Mouse (Mus musculus) G1E (cell line): ENCODE results near the gene Gm3854. TPM values are rescaled to one million over a fixed set of nuclear protein-coding genes. Genes with fewer than 3 reads are reported as not detected.
A peak's percentile ranks its signal among the peaks of the same experiment; 100 is the strongest.

Experiments used
- ATAC-seq: 2 replicates; pipeline ENCODE4 v1.8.0; 2016; ENCODE audit warnings: mild to moderate bottlenecking; ENCODE audit not compliant: insufficient number of reproducible peaks, poor library complexity, low FRiP score, severe bottlenecking; ENCODE audit errors: extremely low read depth
- DNase-seq: peaks from one replicate; pipeline ENCODE4 v3.0.0; 2012; ENCODE audit warnings: low spot score
- H3K27me3 ChIP-seq: 2 replicates; pipeline ENCODE4 v1.6.1; 2012; ENCODE audit warnings: mild to moderate bottlenecking, low read length, inconsistent platforms; ENCODE audit not compliant: insufficient read depth
- H3K36me3 ChIP-seq: replicated peaks from 2 replicates; pipeline ENCODE3; 2012; ENCODE audit warnings: mild to moderate bottlenecking, inconsistent platforms
- H3K4me1 ChIP-seq: 2 replicates; pipeline ENCODE4 v1.6.1; 2012; ENCODE audit warnings: low read depth, low read length, inconsistent platforms, mixed read lengths; ENCODE audit not compliant: insufficient read depth
- H3K4me3 ChIP-seq: 2 replicates; pipeline ENCODE4 v1.5.1; 2012; ENCODE audit warnings: low read depth, mild to moderate bottlenecking, inconsistent platforms, low read length, moderate library complexity, mixed read lengths
- H3K9me3 ChIP-seq: replicated peaks from 2 replicates; pipeline ENCODE4 v1.6.1; 2012; ENCODE audit warnings: inconsistent platforms
- CTCF ChIP-seq: IDR thresholded peaks from 2 replicates; pipeline ENCODE4 v1.5.1; 2012; ENCODE audit warnings: low read depth, low read length, inconsistent platforms, mixed read lengths
- GATA1 ChIP-seq: IDR thresholded peaks from 2 replicates; pipeline ENCODE4 v1.6.1; 2012; ENCODE audit warnings: borderline replicate concordance, low read length, inconsistent platforms, mixed read lengths
- GATA2 ChIP-seq: IDR thresholded peaks from 2 replicates; pipeline ENCODE4 v1.6.1; 2012; ENCODE audit warnings: low read depth, low read length, inconsistent platforms, borderline replicate concordance
- POLR2AphosphoS5 ChIP-seq: IDR thresholded peaks from 2 replicates; pipeline ENCODE4 v1.6.1; 2012; ENCODE audit warnings: low read depth, low read length, inconsistent platforms; ENCODE audit not compliant: insufficient replicate concordance
- TAL1 ChIP-seq: conservative IDR thresholded peaks from 2 replicates; pipeline ENCODE4 v1.6.1; 2012; ENCODE audit warnings: low read depth, low read length, inconsistent platforms, mixed read lengths
- polyA plus RNA-seq: library from polyadenylated mRNA; stranded (reverse); fragments of >175 nt; gene quantifications from 2 replicates; pipeline ENCODE4 v1.2.3, GENCODE M21; 2012
- total RNA-seq, 2 experiments: library from RNA; stranded (forward) in 1 of 2; stranded (reverse) in 1 of 2; fragments of 200-1000 nt in 1 of 2; fragments of >200 nt in 1 of 2; fragmentation: Nextera tagmentation in 1 of 2; gene quantifications; 2 replicates each; pipeline ENCODE4 v1.2.3; 2014 to 2017

The Gm3854 gene
- total and polyA plus RNA-seq, 3 experiments: 0.05 TPM; not detected in 2

GRCm38 (mm10) chr7:6383044-6383455 lies 39.5 kb downstream of the Gm3854 start, which contains the start of gene Zfp28:
Zfp28 (plus strand) TSS chr7:6383295.
- ATAC-seq: peak; percentile 94
- peaks cover 21% of the 10 kb centered on the region for H3K4me1 ChIP-seq
- no peaks in the 10 kb centered on the region for H3K27me3 ChIP-seq
- no peaks in the 10 kb centered on the region for H3K9me3 ChIP-seq
- peak; percentile 90 for DNase-seq
- peak within 1 kb of the TSS; percentile 74 for H3K4me3 ChIP-seq
- peaks cover 11% of the 10 kb centered on the region for H3K36me3 ChIP-seq
- TF ChIP-seq POLR2AphosphoS5: no peak

- ATAC-seq: no peak
- H3K9me3 ChIP-seq: no peaks in the 10 kb centered on the region
- no peak for DNase-seq
- no peak for TF ChIP-seq GATA2
- H3K4me1 ChIP-seq: peaks cover 21% of the 10 kb centered on the region
- H3K4me3 ChIP-seq: no peak overlapping the region
- no peaks in the 10 kb centered on the region for H3K27me3 ChIP-seq
- H3K36me3 ChIP-seq: peaks cover 7% of the 10 kb centered on the region
Observed at GRCm38 (mm10) chr7:6384011-6384410, 40.5 kb downstream of the Gm3854 start.

- Histone ChIP-seq H3K4me3 (no peak overlapping the region), H3K36me3 (peaks cover 18% of the 10 kb centered on the region), H3K4me1 (peaks cover 19% of the 10 kb centered on the region), H3K9me3 (no peaks in the 10 kb centered on the region), H3K27me3 (no peaks in the 10 kb centered on the region)
- no peak for ATAC-seq
- TF ChIP-seq TAL1: no peak
- TF ChIP-seq POLR2AphosphoS5: no peak
- no peak for TF ChIP-seq GATA1
- no peak for TF ChIP-seq CTCF
- no peak for TF ChIP-seq GATA2
- DNase-seq: no peak
Observed at GRCm38 (mm10) chr7:6386995-6387394, 43.4 kb downstream of the Gm3854 start.

GRCm38 (mm10) chr7:6388971-6389370 lies 45.4 kb downstream of the Gm3854 start:
- TF ChIP-seq CTCF (no peak), POLR2AphosphoS5 (no peak), GATA2 (no peak), GATA1 (no peak), TAL1 (no peak)
- Histone ChIP-seq H3K36me3 (peaks cover 24% of the 10 kb centered on the region), H3K4me1 (peaks cover 1% of the 10 kb centered on the region), H3K9me3 (no peaks in the 10 kb centered on the region), H3K4me3 (no peak overlapping the region), H3K27me3 (no peaks in the 10 kb centered on the region)
- ATAC-seq: no peak
- no peak for DNase-seq

- H3K9me3 ChIP-seq: peaks cover under 1% of the 10 kb centered on the region; the same call in 1 of the 2 replicates
- peaks cover 24% of the 10 kb centered on the region for H3K36me3 ChIP-seq
- TF ChIP-seq TAL1 (no peak), GATA2 (no peak), GATA1 (no peak), CTCF (no peak), POLR2AphosphoS5 (no peak)
- no peak for DNase-seq
- no peaks in the 10 kb centered on the region for H3K27me3 ChIP-seq
- no peak for ATAC-seq
- no peak overlapping the region for H3K4me3 ChIP-seq
- no peaks in the 10 kb centered on the region for H3K4me1 ChIP-seq
Observed at GRCm38 (mm10) chr7:6389449-6389848, 45.9 kb downstream of the Gm3854 start.

- DNase-seq (peak; percentile 47), ATAC-seq (peak; percentile 70)
- peaks cover 5% of the 10 kb centered on the region; the same call in 1 of the 2 replicates for H3K9me3 ChIP-seq
- H3K4me3 ChIP-seq: peak within 1 kb of the TSS; percentile 72
- no peaks in the 10 kb centered on the region for H3K36me3 ChIP-seq
- TF ChIP-seq TAL1 (no peak), POLR2AphosphoS5 (no peak), GATA1 (no peak), GATA2 (no peak), CTCF (no peak)
- no peaks in the 10 kb centered on the region for H3K27me3 ChIP-seq
- H3K4me1 ChIP-seq: peaks cover 14% of the 10 kb centered on the region
Observed at GRCm38 (mm10) chr7:6397996-6398975, 54.7 kb downstream of the Gm3854 start, which contains the start of gene Smim17. Smim17 (plus strand) TSS chr7:6398715.

Other genes starting within 250 kb of the Gm3854 start
- 23.5 and 36.9 TPM in 2 replicates for gene Zfp787, start 187.8 kb upstream of the Gm3854 start, total RNA-seq (2014; fragmentation: Nextera tagmentation)
- gene Zfp787, start 187.8 kb upstream of the Gm3854 start, total RNA-seq (2017): 33.1 and 39.0 TPM in 2 replicates
- 47.7 and 49.8 TPM in 2 replicates for gene Zfp787, start 187.8 kb upstream of the Gm3854 start, polyA plus RNA-seq
- gene Zfp444, start 171.5 kb upstream of the Gm3854 start, total RNA-seq (2014; fragmentation: Nextera tagmentation): 7.1 and 15.0 TPM in 2 replicates
- gene Zfp444, start 171.5 kb upstream of the Gm3854 start, total RNA-seq (2017): 26.9 and 29.3 TPM in 2 replicates
- gene Zfp444, start 171.5 kb upstream of the Gm3854 start, polyA plus RNA-seq: 45.2 and 48.6 TPM in 2 replicates
- gene Galp, start 146.7 kb upstream of the Gm3854 start, total RNA-seq (2014; fragmentation: Nextera tagmentation): not detected in 2 replicates
- gene Galp, start 146.7 kb upstream of the Gm3854 start, total RNA-seq (2017): not detected in 2 replicates
- gene Galp, start 146.7 kb upstream of the Gm3854 start, polyA plus RNA-seq: not detected in 2 replicates
- not detected in 2 replicates for gene Zscan5b, start 121.5 kb upstream of the Gm3854 start, total RNA-seq (2014; fragmentation: Nextera tagmentation)
- not detected in 2 replicates for gene Zscan5b, start 121.5 kb upstream of the Gm3854 start, total RNA-seq (2017)
- gene Zscan5b, start 121.5 kb upstream of the Gm3854 start, polyA plus RNA-seq: not detected in 2 replicates
- gene Epp13, start 91.0 kb upstream of the Gm3854 start, total RNA-seq (2014; fragmentation: Nextera tagmentation): not detected in 2 replicates
- gene Epp13, start 91.0 kb upstream of the Gm3854 start, total RNA-seq (2017): not detected in 2 replicates
- gene Epp13, start 91.0 kb upstream of the Gm3854 start, polyA plus RNA-seq: not detected in 2 replicates
- gene Zfp667, start 57.2 kb upstream of the Gm3854 start, total RNA-seq (2014; fragmentation: Nextera tagmentation): 10.1 and 12.8 TPM in 2 replicates
- gene Zfp667, start 57.2 kb upstream of the Gm3854 start, total RNA-seq (2017): 16.3 and 17.0 TPM in 2 replicates
- gene Zfp667, start 57.2 kb upstream of the Gm3854 start, polyA plus RNA-seq: 0.19 and 0.47 TPM in 2 replicates
- gene Zfp583, start 12.5 kb upstream of the Gm3854 start, total RNA-seq (2014; fragmentation: Nextera tagmentation): 1.2 and 3.1 TPM in 2 replicates
- gene Zfp583, start 12.5 kb upstream of the Gm3854 start, total RNA-seq (2017): 0.49 and 0.64 TPM in 2 replicates
- gene Zfp583, start 12.5 kb upstream of the Gm3854 start, polyA plus RNA-seq: 0.29 and 0.38 TPM in 2 replicates
- 0.83 and 8.5 TPM in 2 replicates for gene Zfp78, start 19.5 kb downstream of the Gm3854 start, total RNA-seq (2014; fragmentation: Nextera tagmentation)
- 2.3 and 2.5 TPM in 2 replicates for gene Zfp78, start 19.5 kb downstream of the Gm3854 start, total RNA-seq (2017)
- 0.03 and 0.12 TPM in 2 replicates for gene Zfp78, start 19.5 kb downstream of the Gm3854 start, polyA plus RNA-seq
- 2.1 and 5.8 TPM in 2 replicates for gene Zfp28, start 39.5 kb downstream of the Gm3854 start, total RNA-seq (2014; fragmentation: Nextera tagmentation)
- gene Zfp28, start 39.5 kb downstream of the Gm3854 start, total RNA-seq (2017): 1.8 and 2.6 TPM in 2 replicates
- gene Zfp28, start 39.5 kb downstream of the Gm3854 start, polyA plus RNA-seq: 0.46 and 0.63 TPM in 2 replicates
- gene Smim17, start 55.0 kb downstream of the Gm3854 start, total RNA-seq (2014; fragmentation: Nextera tagmentation): 1.5 TPM in 1 of 2 replicates, not detected in the other
- not detected in 2 replicates for gene Smim17, start 55.0 kb downstream of the Gm3854 start, total RNA-seq (2017)
- gene Smim17, start 55.0 kb downstream of the Gm3854 start, polyA plus RNA-seq: not detected in 2 replicates
- gene Gm20715, start 66.5 kb downstream of the Gm3854 start, total RNA-seq (2014; fragmentation: Nextera tagmentation): not detected in 2 replicates
- 0.06 and 0.11 TPM in 2 replicates for gene Gm20715, start 66.5 kb downstream of the Gm3854 start, total RNA-seq (2017)
- gene Gm20715, start 66.5 kb downstream of the Gm3854 start, polyA plus RNA-seq: not detected in 2 replicates
- gene Olfr1344, start 94.9 kb downstream of the Gm3854 start, total RNA-seq (2014; fragmentation: Nextera tagmentation): not detected in 2 replicates
- gene Olfr1344, start 94.9 kb downstream of the Gm3854 start, total RNA-seq (2017): 0.11 TPM in 1 of 2 replicates, not detected in the other
- gene Olfr1344, start 94.9 kb downstream of the Gm3854 start, polyA plus RNA-seq: not detected in 2 replicates
- not detected in 2 replicates for gene Olfr1336, start 112.4 kb downstream of the Gm3854 start, total RNA-seq (2014; fragmentation: Nextera tagmentation)
- gene Olfr1336, start 112.4 kb downstream of the Gm3854 start, total RNA-seq (2017): under 0.01 and 0.16 TPM in 2 replicates
- not detected in 2 replicates for gene Olfr1336, start 112.4 kb downstream of the Gm3854 start, polyA plus RNA-seq
- not detected in 2 replicates for gene Olfr1346, start 123.3 kb downstream of the Gm3854 start, total RNA-seq (2014; fragmentation: Nextera tagmentation)
- gene Olfr1346, start 123.3 kb downstream of the Gm3854 start, total RNA-seq (2017): 0.06 and 0.11 TPM in 2 replicates
- not detected in 2 replicates for gene Olfr1346, start 123.3 kb downstream of the Gm3854 start, polyA plus RNA-seq
- not detected in 2 replicates for gene Olfr5, start 143.2 kb downstream of the Gm3854 start, total RNA-seq (2014; fragmentation: Nextera tagmentation)
- 0.11 TPM in 1 of 2 replicates, not detected in the other for gene Olfr5, start 143.2 kb downstream of the Gm3854 start, total RNA-seq (2017)
- not detected in 2 replicates for gene Olfr5, start 143.2 kb downstream of the Gm3854 start, polyA plus RNA-seq
- not detected in 2 replicates for gene Olfr1347, start 156.0 kb downstream of the Gm3854 start, total RNA-seq (2014; fragmentation: Nextera tagmentation)
- gene Olfr1347, start 156.0 kb downstream of the Gm3854 start, total RNA-seq (2017): 0.12 and 0.33 TPM in 2 replicates
- not detected in 2 replicates for gene Olfr1347, start 156.0 kb downstream of the Gm3854 start, polyA plus RNA-seq
- not detected in 2 replicates for gene Olfr1348, start 165.0 kb downstream of the Gm3854 start, total RNA-seq (2014; fragmentation: Nextera tagmentation)
- gene Olfr1348, start 165.0 kb downstream of the Gm3854 start, total RNA-seq (2017): 0.23 TPM in 1 of 2 replicates, not detected in the other
- not detected in 2 replicates for gene Olfr1348, start 165.0 kb downstream of the Gm3854 start, polyA plus RNA-seq
- not detected in 2 replicates for gene Olfr1349, start 179.2 kb downstream of the Gm3854 start, total RNA-seq (2014; fragmentation: Nextera tagmentation)
- gene Olfr1349, start 179.2 kb downstream of the Gm3854 start, total RNA-seq (2017): 0.12 and 0.22 TPM in 2 replicates
- not detected in 2 replicates for gene Olfr1349, start 179.2 kb downstream of the Gm3854 start, polyA plus RNA-seq
- gene Olfr1350, start 221.1 kb downstream of the Gm3854 start, total RNA-seq (2014; fragmentation: Nextera tagmentation): not detected in 2 replicates
- gene Olfr1350, start 221.1 kb downstream of the Gm3854 start, total RNA-seq (2017): 0.05 and 0.29 TPM in 2 replicates
- not detected in 2 replicates for gene Olfr1350, start 221.1 kb downstream of the Gm3854 start, polyA plus RNA-seq